9 mouse cellular contexts compared by ENCODE assay signal in the genomic region with DNA sequence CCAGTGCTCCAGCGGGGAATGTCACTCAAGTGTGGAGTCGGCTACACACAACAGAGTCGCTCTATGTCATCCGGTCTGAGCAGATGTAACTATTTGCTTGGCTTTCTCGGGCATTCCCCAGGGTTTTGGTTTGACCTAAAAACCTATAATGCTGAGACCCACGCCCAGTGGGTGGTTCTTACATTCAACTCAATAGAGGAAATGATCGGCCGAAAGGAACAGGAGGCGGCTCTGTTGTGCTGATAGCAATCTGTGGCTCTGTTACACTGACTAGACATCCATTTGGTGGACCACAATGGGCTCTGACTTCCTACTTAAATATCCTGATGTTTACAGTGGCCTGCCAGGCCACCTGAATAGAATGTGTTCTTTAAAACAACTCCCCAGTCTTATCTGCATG. TPM values are rescaled to one million over a fixed set of nuclear protein-coding genes. Genes with fewer than 3 reads are reported as not detected.
A peak's percentile ranks its signal among the peaks of the same experiment; 100 is the strongest.
DNase-seq lines count a peak whose midpoint lies in the region; ATAC-seq and TF ChIP-seq lines count a peak whose summit lies in the region.
"Had no signal": no experiment of that assay in that cellular context is flagged by ENCODE, and none has a peak within 500 bp of the region (broad histone marks: within the 10 kb centered on the region; RNA-seq: fewer than 3 reads in every experiment).

No protein-coding gene starts in this region.

- peak; percentile 55 for TF ChIP-seq EP300 in heart, postnatal 0 days (IDR thresholded peaks at IDR 0.05; ENCODE audit: low read depth)
- TF ChIP-seq EP300 in lung, postnatal 0 days (IDR thresholded peaks at IDR 0.05), result peak; percentile 76; the same call in 1 of the 2 replicates

- no peak for ATAC-seq in embryonic facial prominence, embryonic 13.5 days (ENCODE audit: insufficient number of reproducible peaks, insufficient read depth, low FRiP score, low TSS enrichment, low read depth)
- ATAC-seq in heart, postnatal 0 days (ENCODE audit: insufficient read depth, low read depth), result peak; percentile 62
- peak; percentile 72 for ATAC-seq in lung, postnatal 0 days
- ATAC-seq in monocyte, adult 5-6 weeks (replicated peaks; ENCODE audit: insufficient number of reproducible peaks, low FRiP score, low TSS enrichment, poor library complexity, severe bottlenecking), result no peak

- no peak for DNase-seq in embryonic facial prominence, embryonic 10.5 days (ENCODE audit: low spot score)
- DNase-seq in CD4-positive helper T cell, adult 2 months (ENCODE audit: low read depth, low spot score), result peak; percentile 85
- no peak for DNase-seq in heart, postnatal 0 days (ENCODE audit: low spot score)
- DNase-seq in lung, postnatal 0 days (ENCODE audit: low spot score), result peak; percentile 62
- DNase-seq in layer of hippocampus, adult 8-10 months (ENCODE audit: low spot score in 2 of 2), result no peak
- DNase-seq in midbrain, embryonic 10.5 days (ENCODE audit: low spot score), result no peak

- H3K27me3 ChIP-seq in embryonic facial prominence, embryonic 13.5 days, result no peaks in the 10 kb centered on the region
- H3K27me3 ChIP-seq in embryonic facial prominence, embryonic 10.5 days (replicated peaks; ENCODE audit: low read depth, poor library complexity, severe bottlenecking), result no peaks in the 10 kb centered on the region
- no peaks in the 10 kb centered on the region for H3K27me3 ChIP-seq in heart, postnatal 0 days (ENCODE audit: control insufficient read depth, insufficient read depth, low read length)
- no peaks in the 10 kb centered on the region for H3K27me3 ChIP-seq in lung, postnatal 0 days (replicated peaks; ENCODE audit: insufficient read depth, low read length)
- no peaks in the 10 kb centered on the region for H3K27me3 ChIP-seq in midbrain, embryonic 10.5 days (ENCODE audit: low read depth, poor library complexity, severe bottlenecking)
- H3K27me3 ChIP-seq: midbrain, embryonic 12.5 days had no signal

- 78% methylated on average over 9 of the region's 9 CpGs for WGBS in embryonic facial prominence, embryonic 13.5 days
- 83% methylated on average over 9 of the region's 9 CpGs for WGBS in embryonic facial prominence, embryonic 10.5 days
- whole genome bisulfite sequencing in heart, postnatal 0 days, result 61% methylated on average over 9 of the region's 9 CpGs
- 44% methylated on average over 9 of the region's 9 CpGs for WGBS in lung, postnatal 0 days
- WGBS in midbrain, embryonic 10.5 days, result 83% methylated on average over 9 of the region's 9 CpGs

- H3K9me3 ChIP-seq in embryonic facial prominence, embryonic 13.5 days, result no peaks in the 10 kb centered on the region
- H3K9me3 ChIP-seq in embryonic facial prominence, embryonic 10.5 days, result no peaks in the 10 kb centered on the region
- no peaks in the 10 kb centered on the region for H3K9me3 ChIP-seq in heart, postnatal 0 days (replicated peaks; ENCODE audit: control insufficient read depth, low read length)
- H3K9me3 ChIP-seq in lung, postnatal 0 days (ENCODE audit: low read length), result no peaks in the 10 kb centered on the region
- H3K9me3 ChIP-seq in midbrain, embryonic 10.5 days (replicated peaks), result no peaks in the 10 kb centered on the region
- H3K9me3 ChIP-seq: midbrain, embryonic 12.5 days had no signal

- peak overlapping the region; percentile 48; the same call in 1 of the 2 replicates for H3K27ac ChIP-seq in embryonic facial prominence, embryonic 13.5 days
- H3K27ac ChIP-seq in embryonic facial prominence, embryonic 10.5 days (replicated peaks), result no peak overlapping the region
- peak overlapping the region; percentile 82 for H3K27ac ChIP-seq in heart, postnatal 0 days (ENCODE audit: low read depth)
- peak overlapping the region; percentile 85 for H3K27ac ChIP-seq in lung, postnatal 0 days (ENCODE audit: low read length)
- no peak overlapping the region for H3K27ac ChIP-seq in midbrain, embryonic 10.5 days (replicated peaks)
- H3K27ac ChIP-seq: midbrain, embryonic 12.5 days had no signal

- H3K9ac ChIP-seq in embryonic facial prominence, embryonic 13.5 days, result no peak overlapping the region
- H3K9ac ChIP-seq in heart, postnatal 0 days (replicated peaks; ENCODE audit: low read depth, low read length), result no peak overlapping the region
- H3K9ac ChIP-seq in lung, postnatal 0 days (replicated peaks; ENCODE audit: low read depth), result no peak overlapping the region
- H3K9ac ChIP-seq: midbrain, embryonic 12.5 days had no signal

- H3K4me3 ChIP-seq in embryonic facial prominence, embryonic 13.5 days, result no peak overlapping the region
- H3K4me3 ChIP-seq in embryonic facial prominence, embryonic 10.5 days, result no peak overlapping the region
- peak overlapping the region; percentile 40 for H3K4me3 ChIP-seq in heart, postnatal 0 days (ENCODE audit: low read depth, low read length)
- peak overlapping the region; percentile 28 for H3K4me3 ChIP-seq in lung, postnatal 0 days (ENCODE audit: low read depth, low read length)
- H3K4me3 ChIP-seq in midbrain, embryonic 10.5 days, result no peak overlapping the region
- H3K4me3 ChIP-seq: midbrain, embryonic 12.5 days had no signal

- no peak for TF ChIP-seq CTCF in heart, postnatal 0 days (IDR thresholded peaks at IDR 0.05; ENCODE audit: low read depth)
- TF ChIP-seq CTCF in lung, postnatal 0 days (IDR thresholded peaks at IDR 0.05), result no peak

- no peak overlapping the region for H3K4me2 ChIP-seq in embryonic facial prominence, embryonic 13.5 days
- peak overlapping the region; percentile 48; the same call in 1 of the 2 replicates for H3K4me2 ChIP-seq in heart, postnatal 0 days (ENCODE audit: low read depth, low read length)
- peak overlapping the region; percentile 44; the same call in 1 of the 2 replicates for H3K4me2 ChIP-seq in lung, postnatal 0 days (replicated peaks; ENCODE audit: low read depth, low read length)
- H3K4me2 ChIP-seq: midbrain, embryonic 12.5 days had no signal

- H3K4me1 ChIP-seq in embryonic facial prominence, embryonic 13.5 days, result peaks cover 3% of the 10 kb centered on the region; the same call in 1 of the 2 replicates
- H3K4me1 ChIP-seq in embryonic facial prominence, embryonic 10.5 days, result 0 out of 2 replicates have a peak, but pooled peaks cover 6% of the 10 kb centered on the region
- no peaks in the 10 kb centered on the region for H3K4me1 ChIP-seq in heart, postnatal 0 days (ENCODE audit: control insufficient read depth, insufficient read depth)
- peaks cover 3% of the 10 kb centered on the region; the same call in 1 of the 2 replicates for H3K4me1 ChIP-seq in lung, postnatal 0 days (ENCODE audit: insufficient read depth, low read depth, low read length)
- peaks cover 5% of the 10 kb centered on the region; the same call in 1 of the 2 replicates for H3K4me1 ChIP-seq in midbrain, embryonic 10.5 days
- H3K4me1 ChIP-seq: midbrain, embryonic 12.5 days had no signal

- no peaks in the 10 kb centered on the region for H3K36me3 ChIP-seq in embryonic facial prominence, embryonic 13.5 days
- no peaks in the 10 kb centered on the region for H3K36me3 ChIP-seq in embryonic facial prominence, embryonic 10.5 days (replicated peaks)
- no peaks in the 10 kb centered on the region for H3K36me3 ChIP-seq in heart, postnatal 0 days (replicated peaks; ENCODE audit: control insufficient read depth, insufficient read depth, low read length)
- no peaks in the 10 kb centered on the region for H3K36me3 ChIP-seq in lung, postnatal 0 days (ENCODE audit: insufficient read depth, low read length)
- H3K36me3 ChIP-seq in midbrain, embryonic 10.5 days, result no peaks in the 10 kb centered on the region
- H3K36me3 ChIP-seq: midbrain, embryonic 12.5 days had no signal

RNA-seq across cellular contexts. Expression of gene Fam124b, which starts 4.4 kb away (rescaled TPM):
- polyA plus RNA-seq in embryonic facial prominence, embryonic 13.5 days (2015; fragmentation: Nextera tagmentation; extraction: Ambion mirVana), result 0.98 and 1.2 TPM in 2 replicates
- polyA plus RNA-seq in embryonic facial prominence, embryonic 10.5 days (2016; fragmentation: Nextera tagmentation; extraction: Ambion mirVana), result 0.53 and 0.70 TPM in 2 replicates
- 0.15 and 2.7 TPM in 2 replicates for total RNA-seq in heart, postnatal 0 days (2014; rRNA removed; ENCODE audit: low replicate concordance)
- 0.81 and 0.86 TPM in 2 replicates for polyA plus RNA-seq in heart, postnatal 0 days (2015; fragmentation: Nextera tagmentation; extraction: Ambion mirVana)
- polyA plus RNA-seq in lung, postnatal 0 days (2015; fragmentation: Nextera tagmentation; extraction: Ambion mirVana), result 3.8 and 4.7 TPM in 2 replicates
- total RNA-seq in layer of hippocampus, adult 8-10 months (2022), result under 1 TPM in 1 of 4 experiments, not detected in 3; 0.11 TPM
- 0.36 and 0.47 TPM in 2 replicates for polyA plus RNA-seq in midbrain, embryonic 10.5 days (2016; fragmentation: Nextera tagmentation; extraction: Ambion mirVana)
- total RNA-seq in monocyte, adult 5-6 weeks (2017), result 0.53 to 1.2 TPM in 2 of 3 replicates, not detected in the other

Comparison
In these comparisons a context has a peak if more than half of its experiments do, and no peak if none do; other contexts are left out.
1. H3K27ac ChIP-seq: peak in embryonic facial prominence, embryonic 13.5 days (single experiment), heart, postnatal 0 days (single experiment) and lung, postnatal 0 days (single experiment); none in embryonic facial prominence, embryonic 10.5 days (single experiment) and midbrain, embryonic 10.5 days (single experiment).
2. ATAC-seq: peak in heart, postnatal 0 days (single experiment) and lung, postnatal 0 days (single experiment); none in embryonic facial prominence, embryonic 13.5 days (single experiment) and monocyte, adult 5-6 weeks (single experiment).
3. H3K4me3 ChIP-seq: peak in heart, postnatal 0 days (single experiment) and lung, postnatal 0 days (single experiment); none in embryonic facial prominence, embryonic 13.5 days (single experiment), embryonic facial prominence, embryonic 10.5 days (single experiment) and midbrain, embryonic 10.5 days (single experiment).
4. DNase-seq: peak in CD4-positive helper T cell, adult 2 months (single experiment) and lung, postnatal 0 days (single experiment); none in embryonic facial prominence, embryonic 10.5 days (single experiment), heart, postnatal 0 days (single experiment), layer of hippocampus, adult 8-10 months (0 of 2) and midbrain, embryonic 10.5 days (single experiment).